Mouse (Mus musculus) kidney, postnatal 0 days (tissue): ENCODE data around the gene Cryba4. TPM values are rescaled to one million over a fixed set of nuclear protein-coding genes. Genes with fewer than 3 reads are reported as not detected.

Experiments used
- ATAC-seq: fragments of 200-750 bp; cut with Nextera tagmentation; replicated peaks from 2 replicates; pipeline ENCODE4 v1.8.0; 2017; ENCODE audit warnings: low read depth, moderate number of reproducible peaks, moderate TSS enrichment, moderate library complexity; ENCODE audit not compliant: low FRiP score
- DNase-seq: peaks from one replicate; pipeline ENCODE4 v3.0.0-alpha.2; 2016; ENCODE audit warnings: low spot score
- H3K27ac ChIP-seq: fragments of 300-500 bp; sonication (generic); 2 replicates; pipeline ENCODE4 v1.5.1; 2014; ENCODE audit warnings: mild to moderate bottlenecking
- H3K27me3 ChIP-seq: fragments of 300-500 bp; sonication (generic); 2 replicates; pipeline ENCODE4 v1.6.1; 2014; ENCODE audit warnings: low read length, mixed read lengths; ENCODE audit not compliant: insufficient read depth
- H3K36me3 ChIP-seq: fragments of 300-500 bp; sonication (generic); 2 replicates; pipeline ENCODE4 v1.6.1; 2014; ENCODE audit warnings: low read length, mixed read lengths; ENCODE audit not compliant: insufficient read depth
- H3K4me1 ChIP-seq: fragments of 300-500 bp; sonication (generic); replicated peaks from 2 replicates; pipeline ENCODE4 v1.6.1; 2014; ENCODE audit warnings: antibody characterized with exemption, low read length, mixed read lengths; ENCODE audit not compliant: insufficient read depth
- H3K4me2 ChIP-seq: fragments of 300-500 bp; sonication (generic); 2 replicates; pipeline ENCODE4 v1.6.1; 2014; ENCODE audit warnings: mild to moderate bottlenecking, low read length, moderate library complexity, mixed read lengths
- H3K4me3 ChIP-seq: fragments of 300-500 bp; sonication (generic); replicated peaks from 2 replicates; pipeline ENCODE4 v1.5.1; 2014; ENCODE audit warnings: low read depth, low read length
- H3K9ac ChIP-seq: fragments of 300-500 bp; sonication (generic); 2 replicates; pipeline ENCODE4 v1.6.1; 2014; ENCODE audit warnings: low read depth, low read length
- H3K9me3 ChIP-seq: fragments of 300-500 bp; sonication (generic); replicated peaks from 2 replicates; pipeline ENCODE4 v1.6.1; 2016; ENCODE audit warnings: low read length, inconsistent platforms, mixed read lengths
- CTCF ChIP-seq: IDR thresholded peaks from 2 replicates; pipeline ENCODE4 v1.5.1; 2016; ENCODE audit warnings: antibody characterized with exemption, low read depth, mild to moderate bottlenecking, moderate library complexity
- WGBS: fragments of 180-500 bp; shearing (Covaris S2); extraction: QIAGEN DNeasy Blood & Tissue Kit; methylation state at CpG from one replicate; pipeline ENCODE4 v1.1.7; 2014; 5-methylcytosine and 5-hydroxymethylcytosine counted together
- polyA plus RNA-seq: library from polyadenylated mRNA; unstranded; fragments of >200 nt; fragmentation: Nextera tagmentation; extraction: Ambion mirVana; gene quantifications from 2 replicates; pipeline ENCODE4 v1.2.1, GENCODE M21; 2015

Cryba4 gene
- polyA plus RNA-seq, 1 experiment from 2014 or later, result 0.58 TPM

- Histone ChIP-seq H3K4me2 (peak overlapping the region; percentile 21; the same call in 1 of the 2 replicates), H3K27ac (0 out of 2 replicates have a peak overlapping the region, but pooled peaks have one; percentile 55), H3K4me3 (no peak overlapping the region), H3K4me1 (peaks cover 6% of the 10 kb centered on the region; the same call in 1 of the 2 replicates), H3K36me3 (no peaks in the 10 kb centered on the region), H3K9me3 (no peaks in the 10 kb centered on the region), H3K27me3 (no peaks in the 10 kb centered on the region), H3K9ac (no peak overlapping the region)
- ATAC-seq, result no peak
- 39% methylated on average over 9 of the region's 9 CpGs for WGBS
- no peak for TF ChIP-seq CTCF
- DNase-seq, result peak; percentile 74
These were observed 36.5 kb downstream of the Cryba4 start for GRCm38 (mm10) chr5:112215801-112216251.

- no peak for DNase-seq
- Histone ChIP-seq H3K9ac (no peak overlapping the region), H3K4me1 (peaks cover 6% of the 10 kb centered on the region; the same call in 1 of the 2 replicates), H3K4me2 (peak overlapping the region; percentile 21; the same call in 1 of the 2 replicates), H3K27ac (0 out of 2 replicates have a peak overlapping the region, but pooled peaks have one; percentile 55), H3K36me3 (no peaks in the 10 kb centered on the region), H3K27me3 (no peaks in the 10 kb centered on the region), H3K9me3 (no peaks in the 10 kb centered on the region), H3K4me3 (no peak overlapping the region)
- no peak for TF ChIP-seq CTCF
- WGBS, result 31% methylated on average over 12 of the region's 12 CpGs
- ATAC-seq, result no peak
These were observed 37.0 kb downstream of the Cryba4 start for GRCm38 (mm10) chr5:112215291-112215751.

GRCm38 (mm10) chr5:112214419-112214818, 37.9 kb downstream of the Cryba4 start:
- no peak overlapping the region for H3K27ac ChIP-seq
- ATAC-seq, result 0 out of 2 replicates have a peak, but pooled peaks have one; percentile 19
- H3K4me1 ChIP-seq, result peaks cover 6% of the 10 kb centered on the region; the same call in 1 of the 2 replicates
- no peaks in the 10 kb centered on the region for H3K9me3 ChIP-seq
- H3K36me3 ChIP-seq, result no peaks in the 10 kb centered on the region
- no peak overlapping the region for H3K9ac ChIP-seq
- peak; percentile 82 for TF ChIP-seq CTCF
- H3K27me3 ChIP-seq, result no peaks in the 10 kb centered on the region
- H3K4me3 ChIP-seq, result no peak overlapping the region
- no peak overlapping the region for H3K4me2 ChIP-seq
- WGBS, result 4% methylated on average over 10 of the region's 10 CpGs
- peak; percentile 78 for DNase-seq

DNA sequence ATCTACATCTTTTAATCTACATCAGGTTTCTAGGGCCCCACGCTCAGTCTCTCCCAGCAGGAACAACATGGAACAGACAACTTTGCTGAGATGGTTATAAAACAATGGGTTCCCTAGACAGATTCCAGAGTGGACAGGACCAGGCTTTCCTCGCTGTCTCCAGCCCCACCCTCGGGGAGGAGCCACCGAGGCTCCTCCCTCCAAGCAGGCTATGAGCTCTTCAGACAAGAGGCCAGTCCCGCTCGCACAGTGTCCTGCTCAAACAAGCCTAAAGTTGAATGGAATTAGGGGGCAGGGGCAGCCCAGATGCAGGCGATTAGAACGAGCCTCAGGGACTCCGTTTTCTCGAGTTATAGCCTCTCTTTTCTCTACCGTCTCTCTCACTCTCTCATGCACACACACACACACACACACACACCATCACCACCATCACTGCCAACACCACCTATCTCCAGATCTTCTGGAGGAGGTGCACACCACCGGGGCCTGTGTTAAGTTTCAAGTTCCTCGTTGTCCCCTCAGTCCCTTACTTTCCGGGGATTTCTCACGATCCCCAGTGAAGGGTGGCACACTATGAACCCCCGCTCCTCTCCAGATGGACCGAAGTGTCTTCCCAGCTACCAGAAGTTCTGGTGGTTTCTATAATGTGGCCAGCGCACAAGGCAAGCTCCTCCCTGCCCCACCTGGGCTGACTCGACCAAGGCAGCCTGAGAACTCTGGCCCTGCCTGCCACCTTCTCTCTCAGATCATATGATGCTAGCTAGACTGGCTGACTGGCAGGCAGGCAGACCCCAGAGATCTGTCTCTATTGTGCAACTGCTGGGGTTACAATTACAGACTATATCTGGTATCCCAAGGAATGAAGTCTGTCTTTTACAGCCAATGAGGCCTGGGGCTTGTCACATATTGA, 38.7 kb downstream of the Cryba4 start:
- Histone ChIP-seq H3K4me3 (no peak overlapping the region), H3K27ac (no peak overlapping the region), H3K27me3 (no peaks in the 10 kb centered on the region), H3K9me3 (no peaks in the 10 kb centered on the region), H3K36me3 (no peaks in the 10 kb centered on the region), H3K9ac (no peak overlapping the region), H3K4me2 (no peak overlapping the region), H3K4me1 (peaks cover 6% of the 10 kb centered on the region; the same call in 1 of the 2 replicates)
- ATAC-seq, result no peak
- no peak for DNase-seq
- no peak for TF ChIP-seq CTCF
- WGBS, result 45% methylated on average over 19 of the region's 19 CpGs

GRCm38 (mm10) chr5:112212711-112213264, 39.5 kb downstream of the Cryba4 start:
- no peak for ATAC-seq
- no peak for TF ChIP-seq CTCF
- Histone ChIP-seq H3K27me3 (no peaks in the 10 kb centered on the region), H3K4me1 (peaks cover 6% of the 10 kb centered on the region; the same call in 1 of the 2 replicates), H3K36me3 (no peaks in the 10 kb centered on the region), H3K27ac (no peak overlapping the region), H3K9me3 (no peaks in the 10 kb centered on the region), H3K9ac (no peak overlapping the region), H3K4me3 (no peak overlapping the region), H3K4me2 (no peak overlapping the region)
- 77% methylated on average over 6 of the region's 6 CpGs for WGBS
- no peak for DNase-seq

DNA sequence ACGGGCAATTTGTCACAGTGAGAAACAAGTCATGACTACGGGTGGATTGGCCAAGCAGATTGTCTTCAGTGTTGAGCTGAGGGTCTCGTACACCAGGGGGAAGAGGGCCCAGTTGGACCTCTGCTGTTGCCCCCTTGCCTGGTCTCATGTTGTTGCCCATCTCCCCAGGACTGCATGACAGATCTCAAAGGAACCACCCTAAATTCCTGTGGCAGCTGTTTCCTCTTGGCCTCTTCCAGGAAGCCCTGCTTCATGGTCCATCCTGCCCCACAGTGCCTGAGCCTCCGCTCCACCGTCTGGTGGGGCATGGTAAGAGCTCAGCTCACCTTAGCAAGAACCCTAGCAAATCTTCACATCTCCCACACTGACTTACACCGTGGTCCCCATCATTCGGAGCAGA, 40.4 kb downstream of the Cryba4 start:
- ATAC-seq, result no peak
- no peaks in the 10 kb centered on the region for H3K9me3 ChIP-seq
- no peaks in the 10 kb centered on the region for H3K27me3 ChIP-seq
- no peak for TF ChIP-seq CTCF
- H3K4me3 ChIP-seq, result no peak overlapping the region
- H3K9ac ChIP-seq, result no peak overlapping the region
- no peak for DNase-seq
- H3K4me2 ChIP-seq, result no peak overlapping the region
- no peaks in the 10 kb centered on the region for H3K36me3 ChIP-seq
- 83% methylated on average over 7 of the region's 7 CpGs for WGBS
- H3K4me1 ChIP-seq, result peaks cover 7% of the 10 kb centered on the region; the same call in 1 of the 2 replicates
- no peak overlapping the region for H3K27ac ChIP-seq
